Mouse (Mus musculus): ENCODE measurements at regions not wholly inside any gene's neighbourhood (a gene's known extent, or its start where the extent isn't known, plus 50 kb on each side); places are given as distances from the start of the nearest gene placed in this dataset.

- no peak for DNase-seq
Observed at GRCm38 (mm10) chr17:88116321-88116720, 51.2 kb upstream of the Fbxo11 start.

DNA sequence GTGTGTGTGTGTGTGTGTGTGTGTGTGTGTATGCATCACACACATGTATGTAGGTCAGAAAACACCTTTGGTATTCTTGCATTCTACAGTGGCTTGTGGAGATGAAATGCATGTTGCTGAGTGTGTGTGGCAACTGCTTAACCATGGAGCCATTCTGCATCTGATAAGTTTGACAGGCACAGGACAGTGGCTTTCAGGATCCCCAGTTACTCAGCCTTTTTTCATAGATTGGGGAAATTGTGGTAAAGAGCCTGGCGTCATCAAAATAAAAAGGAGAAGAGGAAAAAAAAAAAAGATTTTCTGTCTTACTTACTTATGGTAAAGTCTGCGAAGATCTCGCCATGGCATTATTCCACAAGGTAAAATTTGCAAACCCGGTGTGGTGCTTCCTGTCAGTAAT, 53.6 kb upstream of the Fbxo11 start:
- no peak for DNase-seq

- DNase-seq: no peak
Observed at GRCm38 (mm10) chr17:88123711-88124110, 58.6 kb upstream of the Fbxo11 start.

- DNase-seq: no peak
Observed at GRCm38 (mm10) chr17:88127126-88127525, 62.0 kb upstream of the Fbxo11 start.

DNA sequence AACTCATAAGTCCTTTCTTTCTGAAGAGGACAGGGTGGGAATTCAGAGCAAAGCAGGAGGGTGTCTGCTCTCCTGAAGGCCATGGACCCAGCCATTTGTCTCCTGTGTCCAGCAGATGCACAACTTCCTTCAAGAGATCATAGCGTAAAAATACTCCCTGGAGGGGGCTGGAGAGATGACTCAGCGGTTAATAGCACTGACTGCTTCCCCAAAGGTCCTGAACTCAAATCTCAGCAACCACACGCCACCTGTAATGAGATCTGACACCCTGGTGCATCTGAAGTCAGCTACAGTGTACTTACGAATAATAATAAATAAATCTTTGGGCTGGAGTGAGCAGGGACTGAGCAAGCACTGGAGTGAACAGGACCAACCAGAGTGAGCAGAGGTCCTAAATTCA, 66.2 kb upstream of the Fbxo11 start:
- DNase-seq: no peak

DNA sequence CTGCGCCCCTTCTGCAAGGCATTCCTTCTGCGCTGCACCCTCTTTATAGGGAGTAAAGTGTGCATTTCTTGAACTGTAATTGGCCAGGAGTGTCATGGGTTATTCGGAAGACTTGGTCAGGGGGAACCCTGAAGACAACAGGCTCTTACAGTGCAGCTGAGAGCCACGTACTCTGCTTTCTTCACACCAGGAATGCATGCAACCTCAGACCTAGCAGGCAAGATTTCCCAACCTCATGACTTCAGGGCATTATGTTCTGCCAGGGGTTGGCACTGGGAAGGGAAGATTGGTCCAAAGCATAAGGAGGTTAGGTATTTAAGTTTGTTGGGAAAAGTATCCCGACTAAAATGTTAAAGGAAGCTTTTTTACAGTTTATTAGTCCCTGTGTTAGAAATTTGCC, 66.9 kb upstream of the Fbxo11 start:
- no peak for DNase-seq

DNA sequence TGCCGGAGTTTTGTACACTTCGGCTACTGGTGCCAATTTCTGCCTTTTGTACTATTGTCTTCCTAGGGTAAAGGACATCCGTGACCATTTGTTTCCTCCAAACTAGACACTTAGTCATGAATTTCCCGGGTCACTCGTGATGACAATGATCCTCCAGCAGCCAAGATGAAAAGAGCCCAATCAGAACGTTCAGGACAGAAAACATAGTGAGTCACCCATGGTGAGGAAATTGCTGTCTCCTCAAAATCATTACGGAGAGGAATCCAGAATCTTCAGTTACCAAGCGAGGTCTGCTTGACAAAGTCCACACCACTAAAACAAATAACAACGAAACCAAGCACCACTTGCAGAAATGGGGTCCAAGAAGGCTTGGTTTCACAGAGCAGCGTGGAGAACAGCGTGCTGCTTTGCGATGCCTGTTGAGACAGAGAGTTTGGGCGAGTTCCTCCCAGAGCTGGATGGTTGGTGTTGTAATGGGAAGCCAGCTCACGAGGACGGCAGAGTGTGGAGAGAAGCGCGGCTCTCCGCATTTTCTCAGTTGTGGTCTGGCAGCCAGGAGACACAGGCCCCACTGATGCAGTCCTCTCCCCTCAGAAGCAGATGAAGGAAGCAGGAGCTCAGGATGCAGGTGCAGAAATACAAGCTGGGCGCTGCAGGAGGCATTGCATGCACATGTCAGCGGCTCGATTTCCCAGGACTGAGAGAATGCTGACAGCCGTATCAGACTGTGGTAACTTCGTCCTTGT, 67.7 kb upstream of the Fbxo11 start:
- no peak for DNase-seq

GRCm38 (mm10) chr17:88134546-88134945, 69.5 kb upstream of the Fbxo11 start:
- no peak for DNase-seq

- DNase-seq: no peak
Observed at GRCm38 (mm10) chr17:88141538-88141937, 76.4 kb upstream of the Fbxo11 start.

GRCm38 (mm10) chr17:88142003-88142402, 76.9 kb upstream of the Fbxo11 start:
- DNase-seq: no peak

DNA sequence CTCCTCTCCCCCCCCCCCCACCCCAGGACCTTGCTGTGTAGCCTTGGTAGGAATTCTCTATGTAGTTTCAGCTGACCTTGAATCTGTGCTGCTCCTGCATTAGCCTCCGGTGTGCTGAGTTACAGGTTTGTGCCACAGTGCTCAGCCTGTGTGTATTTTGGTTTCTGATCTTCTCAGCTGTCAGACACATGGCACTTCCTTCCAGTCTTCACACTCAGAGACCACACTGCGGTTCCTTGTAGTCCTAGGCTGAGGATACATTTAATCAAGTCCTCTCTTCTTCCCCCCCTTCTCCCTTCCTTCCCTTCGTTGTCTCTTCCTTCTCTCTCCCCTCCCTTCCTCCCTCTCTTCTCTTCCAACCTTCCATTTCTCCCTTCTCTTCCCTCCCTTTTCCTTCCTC, 77.7 kb upstream of the Fbxo11 start:
- no peak for DNase-seq

- no peak for DNase-seq
Observed at GRCm38 (mm10) chr17:88143378-88143943, 78.4 kb upstream of the Fbxo11 start.

DNA sequence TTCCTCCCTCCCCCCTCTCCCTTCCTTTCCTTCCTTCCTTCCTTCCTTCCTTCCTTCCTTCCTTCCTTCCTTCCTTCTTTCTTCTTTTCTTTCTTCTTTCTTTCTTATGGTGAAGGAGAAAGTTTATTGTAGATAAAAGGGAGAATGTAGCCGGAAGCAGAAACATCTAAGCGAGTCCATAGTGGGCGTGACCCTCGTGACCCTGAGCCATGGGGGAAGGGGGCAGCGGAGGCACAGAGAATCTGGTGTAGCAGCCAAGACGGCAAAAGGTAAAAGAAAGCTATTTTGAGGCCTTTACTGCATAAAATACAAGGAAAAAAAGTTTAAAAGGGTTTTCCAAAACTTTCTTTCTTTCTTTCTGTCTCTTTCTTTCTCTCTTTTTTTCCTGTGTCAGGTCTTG, 93.5 kb upstream of the Fbxo11 start:
- DNase-seq: no peak

- peak; percentile 3 for DNase-seq
Observed at GRCm38 (mm10) chr17:88159212-88159668, 94.1 kb upstream of the Fbxo11 start.

GRCm38 (mm10) chr17:88159851-88160676, 95.0 kb upstream of the Fbxo11 start:
- DNase-seq: peak; percentile 1

- no peak for DNase-seq
Observed at GRCm38 (mm10) chr17:88160677-88161001, 95.5 kb upstream of the Fbxo11 start.

DNA sequence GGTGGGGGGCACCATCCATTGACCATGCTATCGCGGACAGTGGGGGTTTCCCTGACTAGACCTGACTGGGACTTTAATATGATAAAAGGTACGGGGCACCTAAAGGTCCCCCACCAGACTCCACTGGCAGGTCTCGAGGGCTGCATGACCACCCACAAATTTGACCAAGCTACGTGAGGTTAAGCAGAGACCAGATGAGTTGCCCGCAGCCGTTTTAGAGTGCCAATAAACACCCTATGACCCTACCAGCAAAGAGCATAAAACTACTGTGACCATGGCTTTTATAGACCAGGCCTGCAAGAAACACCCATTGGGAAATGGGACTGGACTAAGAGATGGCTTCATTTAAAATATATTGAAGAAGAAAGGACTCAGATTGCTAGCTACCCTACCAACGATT, 96.7 kb upstream of the Fbxo11 start:
- DNase-seq: no peak

DNA sequence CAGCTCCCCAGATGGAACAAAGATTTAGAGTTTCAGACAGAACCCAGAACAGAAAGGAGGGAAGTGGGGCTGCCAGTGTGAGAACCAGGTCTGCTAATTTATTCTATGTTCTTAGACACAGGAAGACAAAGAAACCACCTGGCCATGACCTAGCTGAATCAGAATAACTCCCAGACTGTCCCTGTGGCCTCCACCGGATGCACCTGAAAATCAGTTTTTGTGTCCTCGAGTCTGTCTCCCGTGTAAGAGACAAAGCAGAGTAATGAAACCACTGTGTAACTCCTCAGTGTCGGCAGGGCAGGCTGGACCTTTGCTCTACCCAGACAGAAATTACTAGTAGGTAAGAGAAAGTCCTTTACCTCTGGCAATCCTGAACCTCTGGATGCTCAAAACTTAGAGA, 99.7 kb upstream of the Fbxo11 start:
- no peak for DNase-seq

GRCm38 (mm10) chr17:88165811-88166210, 100.7 kb upstream of the Fbxo11 start:
- no peak for DNase-seq

GRCm38 (mm10) chr17:88168262-88169096, 103.4 kb upstream of the Fbxo11 start:
- DNase-seq: no peak

DNA sequence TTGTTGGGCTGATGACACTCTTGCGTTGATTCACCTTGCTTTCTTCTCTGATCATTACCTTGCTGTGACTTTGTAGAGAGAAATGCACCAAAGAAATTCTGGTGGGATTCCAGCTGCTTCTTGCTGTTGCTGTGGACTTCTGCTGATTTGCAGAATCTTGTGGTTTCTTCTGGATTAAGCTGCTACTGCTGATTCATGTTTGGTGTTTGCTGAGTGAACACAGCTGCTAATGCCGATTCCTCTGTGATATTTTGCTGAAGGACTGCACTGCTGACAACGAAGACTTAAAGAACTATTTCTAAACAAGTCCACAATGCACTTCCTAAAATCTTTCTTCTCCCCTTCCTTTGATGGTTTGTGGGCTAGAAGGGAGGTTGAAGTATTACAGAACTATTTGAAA, 106.5 kb upstream of the Fbxo11 start:
- DNase-seq: no peak

GRCm38 (mm10) chr17:88173354-88174032, 108.4 kb upstream of the Fbxo11 start:
- no peak for DNase-seq

Data from cerebellum, adult 9-10 months (tissue).